Mouse (Mus musculus) thymus, adult 2 months (tissue): ENCODE data around the gene Fgf14.

Experiments
- CTCF ChIP-seq: fragments of 200-500 bp; IDR thresholded peaks from 2 replicates; pipeline ENCODE4 v1.5.1; 2012; ENCODE audit warnings: mild to moderate bottlenecking, control low read depth, low read length, moderate library complexity, borderline replicate concordance; ENCODE audit not compliant: control insufficient read depth, poor library complexity, insufficient read depth; ENCODE audit errors: extremely low read depth
- POLR2A ChIP-seq: fragments of 200-500 bp; IDR thresholded peaks from 2 replicates; pipeline ENCODE4 v1.6.1; 2012; ENCODE audit warnings: mild to moderate bottlenecking, low read length, control low read depth, moderate library complexity; ENCODE audit not compliant: control insufficient read depth, poor library complexity, insufficient read depth; ENCODE audit errors: extremely low read depth

GRCm38 (mm10) chr14:124677379-124677778 lies 452 bp upstream of the Fgf14 start:
- TF ChIP-seq CTCF: no peak
- no peak for TF ChIP-seq POLR2A
